Mouse (Mus musculus) cortical plate, adult 2 months (tissue): ENCODE results near the gene Xpo4. TPM values are rescaled to one million over a fixed set of nuclear protein-coding genes. Genes with fewer than 3 reads are reported as not detected.

Experiments used
- H3K27ac ChIP-seq: fragments of 200-500 bp; 2 replicates; pipeline ENCODE4 v1.5.1; 2012; ENCODE audit warnings: low read length, control low read depth, inconsistent platforms; ENCODE audit not compliant: insufficient read depth
- H3K4me1 ChIP-seq: fragments of 200-500 bp; 2 replicates; pipeline ENCODE4 v1.6.1; 2011; ENCODE audit warnings: low read length; ENCODE audit not compliant: control insufficient read depth, insufficient read depth
- H3K4me3 ChIP-seq: fragments of 200-500 bp; 2 replicates; pipeline ENCODE4 v1.5.1; 2011; ENCODE audit warnings: mild to moderate bottlenecking, low read length, control low read depth; ENCODE audit not compliant: insufficient read depth
- CTCF ChIP-seq: fragments of 200-500 bp; IDR thresholded peaks from 2 replicates; pipeline ENCODE4 v1.5.1; 2011; ENCODE audit warnings: mild to moderate bottlenecking, control low read depth, low read length; ENCODE audit not compliant: insufficient read depth; ENCODE audit errors: extremely low read depth
- POLR2A ChIP-seq: fragments of 200-500 bp; IDR thresholded peaks from 2 replicates; pipeline ENCODE4 v1.6.1; 2011; ENCODE audit warnings: mild to moderate bottlenecking, low read length, control low read depth; ENCODE audit not compliant: insufficient read depth; ENCODE audit errors: extremely low read depth
- polyA plus RNA-seq: library from polyadenylated mRNA; depleted of rRNA; stranded (reverse); fragments of >200 nt; gene quantifications from 2 replicates; pipeline ENCODE4 v1.2.3, GENCODE M21; 2012

The Xpo4 gene
- polyA plus RNA-seq, 1 experiment, result 7.1 TPM

- TF ChIP-seq POLR2A, result no peak
- no peak for TF ChIP-seq CTCF
- Histone ChIP-seq H3K4me3 (no peak overlapping the region), H3K27ac (no peak overlapping the region), H3K4me1 (no peaks in the 10 kb centered on the region)
Observed at GRCm38 (mm10) chr14:57574792-57575587, 90.2 kb downstream of the Xpo4 start.

GRCm38 (mm10) chr14:57571155-57572133 lies 93.8 kb downstream of the Xpo4 start, which contains the start of gene Eef1akmt1:
Gene Eef1akmt1, minus strand, starts transcription at chr14:57571612.
- Histone ChIP-seq H3K4me3 (peak within 1 kb of the TSS; percentile 57), H3K4me1 (no peaks in the 10 kb centered on the region), H3K27ac (no peak within 1 kb of the TSS)
- peak; percentile 96 for TF ChIP-seq POLR2A
- TF ChIP-seq CTCF, result no peak

- TF ChIP-seq CTCF, result no peak
- Histone ChIP-seq H3K4me1 (no peaks in the 10 kb centered on the region), H3K27ac (no peak overlapping the region), H3K4me3 (no peak overlapping the region)
Observed at GRCm38 (mm10) chr14:57565626-57566025, 99.6 kb downstream of the Xpo4 start.

- Histone ChIP-seq H3K4me3 (no peak overlapping the region), H3K4me1 (peaks cover 2% of the 10 kb centered on the region; the same call in 1 of the 2 replicates), H3K27ac (no peak overlapping the region)
- TF ChIP-seq POLR2A (no peak), CTCF (no peak)
Observed at GRCm38 (mm10) chr14:57556922-57557321, 108.3 kb downstream of the Xpo4 start.

GRCm38 (mm10) chr14:57555471-57556070 lies 109.7 kb downstream of the Xpo4 start:
- H3K27ac ChIP-seq, result no peak overlapping the region
- peaks cover 2% of the 10 kb centered on the region; the same call in 1 of the 2 replicates for H3K4me1 ChIP-seq
- no peak overlapping the region for H3K4me3 ChIP-seq
- TF ChIP-seq CTCF, result no peak
- TF ChIP-seq POLR2A, result no peak

GRCm38 (mm10) chr14:57554434-57554833 lies 110.8 kb downstream of the Xpo4 start:
- H3K27ac ChIP-seq, result no peak overlapping the region
- no peak for TF ChIP-seq CTCF
- no peak for TF ChIP-seq POLR2A
- H3K4me3 ChIP-seq, result no peak overlapping the region
- peaks cover 2% of the 10 kb centered on the region; the same call in 1 of the 2 replicates for H3K4me1 ChIP-seq

GRCm38 (mm10) chr14:57552945-57553344 lies 112.3 kb downstream of the Xpo4 start:
- H3K27ac ChIP-seq, result no peak overlapping the region
- no peak overlapping the region for H3K4me3 ChIP-seq
- no peak for TF ChIP-seq CTCF
- no peak for TF ChIP-seq POLR2A
- peaks cover 2% of the 10 kb centered on the region; the same call in 1 of the 2 replicates for H3K4me1 ChIP-seq

- no peak overlapping the region for H3K4me3 ChIP-seq
- no peak for TF ChIP-seq POLR2A
- H3K27ac ChIP-seq, result no peak overlapping the region
- no peaks in the 10 kb centered on the region for H3K4me1 ChIP-seq
Observed at GRCm38 (mm10) chr14:57547062-57547461, 118.2 kb downstream of the Xpo4 start.

GRCm38 (mm10) chr14:57546557-57547021 lies 118.6 kb downstream of the Xpo4 start:
- no peak for TF ChIP-seq CTCF
- TF ChIP-seq POLR2A, result no peak
- Histone ChIP-seq H3K4me1 (no peaks in the 10 kb centered on the region), H3K27ac (no peak overlapping the region), H3K4me3 (no peak overlapping the region)
